Mouse (Mus musculus) hindbrain, embryonic 16.5 days (tissue): ENCODE measurements at regions not wholly inside any gene's neighbourhood (a gene's known extent, or its start where the extent isn't known, plus 50 kb on each side); places are given as distances from the start of the nearest gene placed in this dataset.

Experiments used
- ATAC-seq: fragments of 200-750 bp; cut with Nextera tagmentation; 2 replicates; pipeline ENCODE4 v1.8.0; 2017; ENCODE audit warnings: moderate TSS enrichment, moderate library complexity
- H3K27ac ChIP-seq: fragments of 300-500 bp; sonication (generic); 2 replicates; pipeline ENCODE4 v1.5.1; 2014; ENCODE audit warnings: low read depth, mild to moderate bottlenecking, control low read depth, low read length, moderate library complexity
- H3K27me3 ChIP-seq: fragments of 300-500 bp; sonication (generic); replicated peaks from 2 replicates; pipeline ENCODE4 v1.6.1; 2014; ENCODE audit warnings: low read length; ENCODE audit not compliant: control insufficient read depth, insufficient read depth
- H3K36me3 ChIP-seq: fragments of 300-500 bp; sonication (generic); 2 replicates; pipeline ENCODE4 v1.6.1; 2014; ENCODE audit warnings: mild to moderate bottlenecking, low read length, moderate library complexity, mixed read lengths; ENCODE audit not compliant: control insufficient read depth, insufficient read depth
- H3K4me1 ChIP-seq: fragments of 300-500 bp; sonication (generic); 2 replicates; pipeline ENCODE4 v1.6.1; 2014; ENCODE audit warnings: low read depth, low read length; ENCODE audit not compliant: control insufficient read depth, insufficient read depth
- H3K4me2 ChIP-seq: fragments of 300-500 bp; sonication (generic); 2 replicates; pipeline ENCODE4 v1.6.1; 2014; ENCODE audit warnings: mild to moderate bottlenecking, low read length, control low read depth, moderate library complexity
- H3K4me3 ChIP-seq: fragments of 300-500 bp; sonication (generic); 2 replicates; pipeline ENCODE4 v1.5.1; 2014; ENCODE audit warnings: mild to moderate bottlenecking, low read length, control low read depth, moderate library complexity
- H3K9ac ChIP-seq: fragments of 300-500 bp; sonication (generic); 2 replicates; pipeline ENCODE4 v1.6.1; 2014; ENCODE audit warnings: low read depth, mild to moderate bottlenecking, control low read depth, low read length, moderate library complexity
- H3K9me3 ChIP-seq: fragments of 300-500 bp; sonication (generic); 2 replicates; pipeline ENCODE4 v1.6.1; 2014; ENCODE audit warnings: mild to moderate bottlenecking, low read length, moderate library complexity; ENCODE audit not compliant: control insufficient read depth
- WGBS: fragments of 180-500 bp; shearing (Covaris S2); extraction: QIAGEN DNeasy Blood & Tissue Kit; methylation state at CpG from one replicate; pipeline ENCODE4 v1.1.7; 2014; 5-methylcytosine and 5-hydroxymethylcytosine counted together

DNA sequence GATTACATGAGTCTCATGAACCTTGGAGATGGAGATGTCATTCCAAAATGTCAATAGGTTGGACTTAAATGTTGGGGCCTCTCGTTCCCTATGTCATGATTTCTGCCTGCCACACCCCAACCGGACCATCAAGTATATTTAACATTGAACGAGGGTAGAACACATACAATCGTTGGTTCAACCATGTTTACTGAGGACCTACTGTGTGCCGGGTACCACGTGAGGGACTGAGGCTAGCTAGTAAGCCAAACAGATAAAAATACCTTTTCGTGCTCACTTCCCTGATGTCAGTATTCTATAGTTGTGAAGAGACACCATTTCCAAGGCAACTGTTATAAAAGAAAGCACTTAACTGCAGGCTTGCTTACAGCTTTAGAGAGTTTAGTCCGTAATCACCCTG, 70.6 kb upstream of the Tnrc6c start:
- Histone ChIP-seq H3K4me3 (no peak overlapping the region), H3K27ac (no peak overlapping the region), H3K27me3 (no peaks in the 10 kb centered on the region), H3K4me1 (peaks cover 3% of the 10 kb centered on the region; the same call in 1 of the 2 replicates), H3K36me3 (no peaks in the 10 kb centered on the region), H3K4me2 (no peak overlapping the region), H3K9me3 (no peaks in the 10 kb centered on the region), H3K9ac (no peak overlapping the region)
- ATAC-seq: no peak
- 95% methylated on average over 8 of the region's 8 CpGs for WGBS

DNA sequence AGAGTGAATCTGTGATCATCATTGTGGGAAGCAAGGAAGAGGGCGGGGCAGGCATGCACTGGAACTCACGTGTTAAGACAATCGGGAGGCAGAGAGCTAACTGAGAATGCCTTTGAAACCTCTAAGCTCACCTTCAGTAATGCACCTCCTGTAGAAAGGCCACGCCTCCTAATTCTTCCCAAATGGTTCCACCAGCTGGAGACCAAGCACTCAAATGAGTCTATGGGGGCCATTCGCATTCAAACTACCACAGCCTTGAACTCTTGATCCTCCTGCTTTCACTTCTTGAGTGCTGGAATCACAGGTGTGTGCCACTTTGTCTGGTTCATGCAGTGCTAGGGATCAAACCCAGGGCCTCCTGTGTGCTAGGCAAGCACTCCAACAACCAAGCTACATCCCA, 68.5 kb upstream of the Tnrc6c start:
- no peaks in the 10 kb centered on the region for H3K27me3 ChIP-seq
- WGBS: 86% methylated on average over 5 of the region's 5 CpGs
- H3K4me1 ChIP-seq: peaks cover 3% of the 10 kb centered on the region; the same call in 1 of the 2 replicates
- no peak overlapping the region for H3K27ac ChIP-seq
- no peaks in the 10 kb centered on the region for H3K36me3 ChIP-seq
- no peak overlapping the region for H3K9ac ChIP-seq
- no peaks in the 10 kb centered on the region for H3K9me3 ChIP-seq
- no peak overlapping the region for H3K4me3 ChIP-seq
- no peak for ATAC-seq
- H3K4me2 ChIP-seq: no peak overlapping the region

DNA sequence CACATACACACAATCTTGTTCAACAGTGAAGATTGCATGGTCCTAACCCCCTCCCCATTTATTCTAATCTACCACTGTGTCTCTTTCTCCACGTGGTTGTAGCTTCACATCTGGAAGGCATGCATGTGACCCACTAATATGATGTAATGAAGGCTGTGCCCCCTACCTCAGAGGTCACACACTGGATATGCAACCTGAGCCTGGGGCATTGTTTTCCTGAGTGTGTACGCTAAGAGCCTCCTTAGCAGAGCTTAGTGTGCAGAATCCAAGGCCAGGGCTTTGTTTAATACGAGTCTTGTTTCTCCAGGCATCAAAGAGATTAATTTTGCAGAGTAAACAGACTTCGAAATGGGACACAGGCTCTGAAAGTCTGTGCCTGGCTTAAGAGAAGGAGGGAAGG, 68.0 kb upstream of the Tnrc6c start:
- no peak overlapping the region for H3K4me2 ChIP-seq
- H3K27ac ChIP-seq: no peak overlapping the region
- H3K27me3 ChIP-seq: no peaks in the 10 kb centered on the region
- WGBS: 50% methylated on average over 4 of the region's 4 CpGs
- no peaks in the 10 kb centered on the region for H3K9me3 ChIP-seq
- H3K4me3 ChIP-seq: no peak overlapping the region
- H3K36me3 ChIP-seq: no peaks in the 10 kb centered on the region
- no peak overlapping the region for H3K9ac ChIP-seq
- peaks cover 3% of the 10 kb centered on the region; the same call in 1 of the 2 replicates for H3K4me1 ChIP-seq
- ATAC-seq: no peak

DNA sequence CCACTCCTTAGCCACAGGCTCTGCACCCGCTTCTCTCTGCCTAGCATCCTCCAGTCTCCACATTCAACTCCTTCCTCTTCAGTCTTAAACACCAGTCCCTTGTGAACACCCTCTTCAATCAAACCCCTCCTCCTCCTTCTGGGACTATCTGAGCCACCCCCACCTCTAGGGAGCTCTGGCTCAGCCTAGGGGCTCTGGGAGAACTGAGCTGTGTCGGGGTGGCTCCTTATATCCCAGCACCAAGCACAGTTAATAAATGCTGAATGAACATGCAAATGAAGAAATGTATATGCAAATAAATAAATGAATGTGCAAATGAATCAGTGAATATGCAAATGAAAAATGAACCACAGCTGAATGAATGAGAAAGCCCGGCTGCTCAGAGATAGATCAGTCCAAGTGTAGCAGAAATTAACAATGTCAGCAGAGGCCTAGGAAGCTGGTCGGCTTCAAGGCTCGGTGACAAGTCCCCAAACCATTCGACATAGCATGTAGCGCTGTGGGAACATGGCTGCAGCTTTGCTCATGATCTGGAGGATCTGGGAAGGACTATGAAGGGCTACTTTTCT, 67.1 kb upstream of the Tnrc6c start:
- no peaks in the 10 kb centered on the region for H3K27me3 ChIP-seq
- peaks cover 3% of the 10 kb centered on the region; the same call in 1 of the 2 replicates for H3K4me1 ChIP-seq
- no peak overlapping the region for H3K27ac ChIP-seq
- no peak overlapping the region for H3K4me2 ChIP-seq
- no peak for ATAC-seq
- H3K4me3 ChIP-seq: no peak overlapping the region
- no peaks in the 10 kb centered on the region for H3K9me3 ChIP-seq
- WGBS: 70% methylated on average over 7 of the region's 7 CpGs
- H3K9ac ChIP-seq: no peak overlapping the region
- no peaks in the 10 kb centered on the region for H3K36me3 ChIP-seq

DNA sequence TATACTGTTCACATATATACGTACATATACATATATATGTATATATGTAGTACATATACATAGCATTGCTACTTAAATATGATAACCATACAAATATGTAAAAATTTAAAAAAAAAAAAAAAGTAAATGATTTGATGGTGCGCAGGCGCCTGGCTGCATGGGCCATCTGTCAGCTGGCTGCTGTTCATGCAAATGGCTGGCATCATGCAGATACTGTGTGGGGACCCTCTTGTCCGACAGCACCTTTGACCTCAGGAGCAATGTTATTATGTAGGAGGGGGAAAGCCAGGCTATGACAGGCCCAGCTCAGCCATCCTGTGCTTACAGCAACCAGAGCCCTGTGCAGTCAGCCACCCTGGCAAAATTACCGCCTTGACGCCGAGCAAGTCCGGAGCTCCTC, 65.1 kb upstream of the Tnrc6c start:
- Histone ChIP-seq H3K4me3 (no peak overlapping the region), H3K27ac (no peak overlapping the region), H3K27me3 (no peaks in the 10 kb centered on the region), H3K36me3 (no peaks in the 10 kb centered on the region), H3K9ac (no peak overlapping the region), H3K4me1 (peaks cover 3% of the 10 kb centered on the region; the same call in 1 of the 2 replicates), H3K9me3 (no peaks in the 10 kb centered on the region), H3K4me2 (no peak overlapping the region)
- 66% methylated on average over 8 of the region's 8 CpGs for WGBS
- ATAC-seq: no peak

- 70% methylated on average over 14 of the region's 14 CpGs for WGBS
- ATAC-seq: no peak
- no peak overlapping the region for H3K27ac ChIP-seq
Measured at GRCm38 (mm10) chr11:117589422-117589821, 64.7 kb upstream of the Tnrc6c start.

DNA sequence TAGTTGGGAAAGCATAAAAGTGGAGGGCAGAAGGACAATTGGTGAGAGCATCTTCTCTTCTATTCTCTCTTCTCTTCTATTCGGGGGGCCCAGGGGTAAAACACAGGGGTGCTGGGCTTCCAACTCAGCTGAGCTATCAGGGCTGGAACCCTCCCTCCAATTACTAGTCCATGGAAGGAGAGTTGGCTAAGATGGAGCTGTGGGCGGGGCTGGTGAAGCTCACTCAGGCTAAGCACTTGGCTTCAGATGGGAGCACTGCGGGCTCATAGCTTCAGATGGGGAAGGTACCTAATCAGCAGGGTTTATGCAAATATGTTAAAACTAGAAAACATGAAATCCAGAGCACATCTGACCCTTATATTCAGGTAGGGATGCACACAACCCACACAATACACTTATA, 61.5 kb upstream of the Tnrc6c start:
- Histone ChIP-seq H3K27ac (no peak overlapping the region), H3K4me3 (no peak overlapping the region), H3K36me3 (no peaks in the 10 kb centered on the region), H3K9me3 (no peaks in the 10 kb centered on the region), H3K27me3 (no peaks in the 10 kb centered on the region), H3K4me2 (no peak overlapping the region), H3K4me1 (peaks cover 13% of the 10 kb centered on the region), H3K9ac (no peak overlapping the region)
- ATAC-seq: no peak
- WGBS: 63% methylated on average over 3 of the region's 3 CpGs

More at GRCm38 (mm10) chr11:117589422-117589821, 64.7 kb upstream of the Tnrc6c start:
- Histone ChIP-seq H3K4me3 (no peak overlapping the region), H3K36me3 (no peaks in the 10 kb centered on the region), H3K27me3 (no peaks in the 10 kb centered on the region), H3K4me1 (peaks cover 3% of the 10 kb centered on the region; the same call in 1 of the 2 replicates), H3K4me2 (no peak overlapping the region), H3K9me3 (no peaks in the 10 kb centered on the region), H3K9ac (no peak overlapping the region)

DNA sequence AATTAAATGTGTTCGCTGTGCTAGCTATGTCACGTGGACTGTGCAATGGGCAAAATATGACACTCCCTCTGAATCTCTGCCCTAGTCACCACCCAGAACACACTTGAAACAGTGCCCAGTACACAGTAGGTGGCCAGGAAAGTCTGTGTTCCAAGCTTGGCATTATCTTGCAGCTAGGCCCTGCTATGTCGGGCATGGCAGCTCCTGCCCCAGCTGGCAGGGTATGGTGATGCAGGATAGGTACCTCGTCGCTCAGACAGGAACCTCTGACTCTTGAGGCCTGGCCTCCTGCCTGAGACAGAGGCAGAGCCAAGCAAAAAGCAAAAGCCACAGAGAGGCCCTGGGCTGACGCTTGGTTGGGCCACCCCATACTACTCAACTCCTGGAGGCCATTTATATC, 57.9 kb upstream of the Tnrc6c start:
- no peaks in the 10 kb centered on the region for H3K36me3 ChIP-seq
- H3K27ac ChIP-seq: no peak overlapping the region
- H3K27me3 ChIP-seq: no peaks in the 10 kb centered on the region
- peaks cover 41% of the 10 kb centered on the region for H3K4me1 ChIP-seq
- 0 out of 2 replicates have a peak, but pooled peaks have one; percentile 13 for ATAC-seq
- no peak overlapping the region for H3K4me3 ChIP-seq
- 60% methylated on average over 6 of the region's 6 CpGs for WGBS
- H3K4me2 ChIP-seq: no peak overlapping the region
- H3K9me3 ChIP-seq: no peaks in the 10 kb centered on the region
- H3K9ac ChIP-seq: no peak overlapping the region

DNA sequence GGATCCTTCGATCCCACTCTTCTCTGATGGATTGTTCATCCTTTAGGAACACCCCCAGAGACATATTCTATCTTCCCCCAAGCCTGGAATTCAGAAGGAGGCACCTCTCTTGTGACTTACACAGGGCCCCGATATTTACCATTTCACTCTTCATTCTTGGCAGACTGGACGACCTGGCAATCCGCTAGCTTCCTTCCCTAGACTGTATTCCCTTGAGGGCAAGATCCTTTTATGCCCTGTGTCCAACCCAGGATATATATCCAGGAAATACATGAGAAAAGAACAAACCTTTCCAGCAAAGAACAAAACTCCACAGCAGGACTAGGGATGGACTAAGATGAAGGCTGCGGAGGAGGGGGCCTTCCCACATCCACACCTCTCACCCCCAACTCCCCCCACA, 56.3 kb upstream of the Tnrc6c start:
- peak overlapping the region; percentile 83 for H3K27ac ChIP-seq
- H3K9me3 ChIP-seq: no peaks in the 10 kb centered on the region
- peaks cover 41% of the 10 kb centered on the region for H3K4me1 ChIP-seq
- peak; percentile 10; the same call in 1 of the 2 replicates for ATAC-seq
- peak overlapping the region; percentile 42 for H3K4me2 ChIP-seq
- H3K9ac ChIP-seq: peak overlapping the region; percentile 41; the same call in 1 of the 2 replicates
- H3K27me3 ChIP-seq: no peaks in the 10 kb centered on the region
- 20% methylated on average over 5 of the region's 5 CpGs for WGBS
- no peaks in the 10 kb centered on the region for H3K36me3 ChIP-seq
- H3K4me3 ChIP-seq: no peak overlapping the region
